Mouse (Mus musculus) lung, postnatal 0 days (tissue): Measurements from ENCODE around the gene Sorbs2.

Experiments used
- CTCF ChIP-seq: IDR thresholded peaks from 2 replicates; pipeline ENCODE4 v1.5.1; 2016; ENCODE audit warnings: antibody characterized with exemption, mild to moderate bottlenecking
- EP300 ChIP-seq: IDR thresholded peaks from 2 replicates; pipeline ENCODE4 v1.6.1; 2016; ENCODE audit warnings: antibody characterized with exemption, mild to moderate bottlenecking, control low read depth

GRCm38 (mm10) chr8:45486281-45486680 is 21.3 kb upstream of the Sorbs2 start:
- TF ChIP-seq CTCF (no peak), EP300 (no peak)
